Mouse (Mus musculus): ENCODE data around the gene Cox6a2.
A peak's percentile ranks its signal among the peaks of the same experiment; 100 is the strongest.

DNA sequence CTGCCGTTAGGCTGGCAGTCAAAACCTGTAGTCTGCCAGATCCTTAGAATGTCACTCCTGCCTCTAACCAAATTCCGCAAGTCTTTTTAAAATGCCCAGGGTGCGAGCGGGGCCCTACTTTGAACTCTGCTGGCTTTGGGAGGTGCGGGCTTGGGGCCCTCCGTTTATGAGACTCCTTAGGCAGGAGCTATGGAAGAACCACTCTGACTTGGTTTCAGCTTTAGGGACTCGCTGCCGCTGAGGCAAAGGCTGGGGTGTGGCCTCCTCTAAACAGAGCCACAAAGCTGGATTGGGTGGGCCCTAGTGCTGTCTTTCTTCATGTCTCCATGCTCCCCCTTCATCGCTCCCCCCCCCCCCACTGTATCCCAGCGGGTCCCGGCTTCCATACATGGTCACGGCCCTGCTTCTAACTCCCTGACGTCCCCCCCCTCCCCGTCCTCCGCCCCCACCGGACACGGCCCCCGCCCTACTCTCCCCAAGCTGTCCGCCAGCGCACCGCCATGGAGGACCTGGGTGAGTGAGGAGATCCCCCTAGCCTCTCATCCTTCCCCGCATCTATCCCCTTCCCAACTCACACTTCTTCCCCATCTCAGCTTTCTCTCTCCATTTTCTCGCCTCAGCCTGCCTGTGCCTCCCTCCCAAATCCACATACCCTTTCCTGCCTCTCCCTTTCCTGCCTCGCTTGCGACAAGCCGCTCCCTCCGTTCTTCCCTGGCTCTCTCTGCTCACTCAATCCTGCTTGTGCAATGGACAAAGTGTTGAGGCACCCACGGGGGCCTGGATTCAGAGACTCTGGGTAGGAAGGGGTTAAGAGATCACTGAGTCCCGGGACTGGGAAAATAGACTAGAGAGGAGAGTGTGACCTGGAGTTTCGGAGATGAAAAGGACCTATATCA lies 40.6 kb upstream of the Cox6a2 start, which contains the start of gene Tgfb1i1:
- no peak for TF ChIP-seq CTCF (IDR thresholded peaks at IDR 0.05; ENCODE audit: low read depth, low read length)
- 0 out of 2 replicates have a peak, but pooled peaks have one; percentile 26 for TF ChIP-seq POLR2A (IDR thresholded peaks at IDR 0.05; ENCODE audit: extremely low read depth, insufficient read depth, low read length)

Data from liver, adult 2 months (tissue).